Mouse (Mus musculus) heart, postnatal 14 days (tissue): Measurements from ENCODE around the gene Olfr1306. TPM values are rescaled to one million over a fixed set of nuclear protein-coding genes. Genes with fewer than 3 reads are reported as not detected.

Experiments
- DNase-seq, 2 experiments: peaks; one replicate each; pipeline ENCODE4 v3.0.0; 2021 to 2022
- intact Hi-C: fragments of 180-260 bp; cut with DNase I; formaldehyde crosslinking; loops from one replicate; pipeline ENCODE4 v1.15.1; 2025
- long read RNA-seq, 2 experiments: library from polyadenylated mRNA; stranded (forward); transcript quantifications; one replicate each; pipeline ENCODE4 v2.0.0; 2021
- total RNA-seq, 2 experiments: library from RNA; stranded (reverse); gene quantifications; 2 replicates each; pipeline ENCODE4 v1.2.3; 2021

Olfr1306 gene
- total RNA-seq: not detected
- long read RNA-seq, experiment 1: 0 reads
- long read RNA-seq, experiment 2: 0 reads

DNA sequence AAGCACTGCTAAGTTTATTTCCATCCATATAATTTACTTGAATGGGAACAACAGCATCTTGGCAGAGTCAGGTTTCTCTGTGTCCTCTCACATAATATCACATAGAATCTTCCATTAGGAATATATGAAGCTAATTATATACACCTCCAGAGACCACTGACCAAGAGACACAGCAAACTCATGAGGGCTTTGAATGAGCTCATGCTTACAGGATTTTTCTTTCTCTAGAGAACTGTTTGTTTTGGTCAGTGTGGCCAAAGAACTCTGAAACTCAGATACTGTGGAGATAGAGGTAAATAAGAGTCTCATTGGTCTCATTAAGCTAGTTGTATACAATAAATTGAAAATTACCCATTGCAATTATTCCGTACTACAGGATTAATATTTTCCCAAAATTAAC, at the start of gene Olfr1306:
Gene Olfr1306, minus strand, starts transcription at position 101 of the 400 bp plus-strand sequence.
- intact Hi-C loops: no loop called here

DNA sequence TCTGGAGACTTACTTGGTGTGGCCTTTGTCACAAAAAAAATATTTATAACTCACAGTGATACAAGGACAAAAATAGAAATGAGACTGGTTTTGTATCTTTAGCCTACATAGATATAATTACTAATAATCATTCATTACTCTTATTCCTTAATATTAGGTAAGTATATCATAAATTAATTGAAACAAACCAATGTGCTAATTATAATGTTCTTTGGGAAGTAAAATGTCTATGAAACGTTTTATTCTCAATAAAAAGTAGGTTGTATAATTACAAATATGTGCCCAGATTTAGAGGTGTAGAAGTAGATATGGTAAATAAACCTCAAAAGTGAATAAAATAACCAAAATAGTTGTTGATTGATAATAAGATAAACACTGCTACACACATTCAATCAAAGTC, 48.8 kb upstream of the Olfr1306 start, which contains the start of gene Olfr1308:
Gene Olfr1308, minus strand, starts transcription at position 101 of the 400 bp plus-strand sequence.
- intact Hi-C loops: no loop called here
- no peak for DNase-seq

More for the DNA sequence above, at the start of gene Olfr1306:
- DNase-seq: no peak

DNA sequence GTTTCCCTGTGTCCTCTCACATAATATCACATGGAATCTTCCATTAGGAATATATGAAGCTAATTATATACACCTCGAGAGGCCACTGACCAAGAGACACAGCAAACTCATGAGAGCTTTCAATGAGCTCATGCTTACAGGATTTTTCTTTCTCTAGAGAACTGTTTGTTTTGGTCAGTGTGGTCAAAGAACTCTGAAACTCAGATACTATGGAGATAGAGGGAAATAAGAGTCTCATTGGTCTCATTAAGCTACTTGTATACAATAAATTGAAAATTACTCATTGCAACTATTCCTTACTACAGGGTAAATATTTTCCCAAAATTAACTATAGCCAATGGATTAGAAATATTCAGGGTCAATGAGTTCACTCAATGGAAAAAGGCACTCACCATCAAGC, 33.3 kb upstream of the Olfr1306 start, which contains the start of gene Olfr1307:
Gene Olfr1307, minus strand, starts transcription at position 101 of the 400 bp plus-strand sequence.
- DNase-seq: no peak
- intact Hi-C loops: no loop called here

DNA sequence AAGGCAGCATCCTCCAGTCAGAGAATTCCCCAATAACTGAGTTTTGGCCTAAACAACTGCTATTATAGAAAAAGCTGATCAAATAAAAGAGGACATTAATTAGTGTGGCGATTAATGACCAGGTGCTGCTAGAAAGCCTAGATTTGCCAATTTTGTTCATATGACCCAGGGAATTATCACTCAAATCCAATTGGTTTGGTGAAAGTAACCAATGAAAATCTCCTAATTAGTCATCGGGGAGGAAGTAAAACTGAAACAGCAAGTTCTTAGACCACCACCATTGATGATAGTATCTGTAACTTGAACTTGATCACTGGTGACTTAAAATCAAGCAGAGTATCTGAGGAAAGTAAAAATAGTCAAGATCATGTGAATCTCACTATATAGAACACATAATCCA, 39.0 kb downstream of the Olfr1306 start, which contains the start of gene Olfr1305:
Gene Olfr1305, minus strand, starts transcription at position 101 of the 400 bp plus-strand sequence.
- intact Hi-C loops: no loop called here
- DNase-seq: no peak

Other genes starting within 250 kb of the Olfr1306 start
- not detected for gene Olfr1301, start 165.3 kb downstream of the Olfr1306 start, total RNA-seq
- not detected for gene Olfr1302, start 138.8 kb downstream of the Olfr1306 start, total RNA-seq
- not detected for gene Olfr1303, start 95.9 kb downstream of the Olfr1306 start, total RNA-seq
- not detected for gene Olfr1305, start 39.1 kb downstream of the Olfr1306 start, total RNA-seq
- under 1 TPM; 0.02 TPM for gene Olfr1307, start 33.2 kb upstream of the Olfr1306 start, total RNA-seq
- not detected for gene Olfr1308, start 48.7 kb upstream of the Olfr1306 start, total RNA-seq
- not detected for gene Olfr1309, start 74.0 kb upstream of the Olfr1306 start, total RNA-seq
- gene Olfr1310, start 96.4 kb upstream of the Olfr1306 start, total RNA-seq: not detected
- gene Olfr1311, start 108.1 kb upstream of the Olfr1306 start, total RNA-seq: not detected
- gene Olfr1312, start 134.0 kb upstream of the Olfr1306 start, total RNA-seq: not detected
- not detected for gene Olfr1313, start 161.6 kb upstream of the Olfr1306 start, total RNA-seq
- gene Olfr1314, start 180.5 kb upstream of the Olfr1306 start, total RNA-seq: not detected
- not detected for gene Olfr1315-ps1, start 199.2 kb upstream of the Olfr1306 start, total RNA-seq
- not detected for gene Olfr1316, start 218.7 kb upstream of the Olfr1306 start, total RNA-seq
- gene Olfr1317, start 224.1 kb upstream of the Olfr1306 start, total RNA-seq: not detected
- gene Olfr1318, start 237.9 kb upstream of the Olfr1306 start, total RNA-seq: not detected